Mouse (Mus musculus) ES-E14 (cell line): ENCODE results near the gene Dixdc1.

ENCODE experiments used
- CHD2 ChIP-seq: IDR thresholded peaks from 2 replicates; pipeline ENCODE4 v1.6.1; 2014; ENCODE audit warnings: mild to moderate bottlenecking, low read depth, low read length, inconsistent platforms
- HCFC1 ChIP-seq: IDR thresholded peaks from 2 replicates; pipeline ENCODE4 v1.6.1; 2012; ENCODE audit warnings: low read length, inconsistent platforms, borderline replicate concordance; ENCODE audit not compliant: insufficient read depth
- MAFK ChIP-seq: IDR thresholded peaks from 2 replicates; pipeline ENCODE4 v1.6.1; 2014; ENCODE audit warnings: mild to moderate bottlenecking, low read depth, low read length, inconsistent platforms; ENCODE audit not compliant: insufficient read depth
- ZC3H11A ChIP-seq: IDR thresholded peaks from 2 replicates; pipeline ENCODE4 v1.6.1; 2012; ENCODE audit warnings: low read depth, mild to moderate bottlenecking, inconsistent platforms, low read length, borderline replicate concordance
- ZNF384 ChIP-seq: IDR thresholded peaks from 2 replicates; pipeline ENCODE4 v1.6.1; 2012; ENCODE audit warnings: low read depth, low read length, inconsistent platforms

DNA sequence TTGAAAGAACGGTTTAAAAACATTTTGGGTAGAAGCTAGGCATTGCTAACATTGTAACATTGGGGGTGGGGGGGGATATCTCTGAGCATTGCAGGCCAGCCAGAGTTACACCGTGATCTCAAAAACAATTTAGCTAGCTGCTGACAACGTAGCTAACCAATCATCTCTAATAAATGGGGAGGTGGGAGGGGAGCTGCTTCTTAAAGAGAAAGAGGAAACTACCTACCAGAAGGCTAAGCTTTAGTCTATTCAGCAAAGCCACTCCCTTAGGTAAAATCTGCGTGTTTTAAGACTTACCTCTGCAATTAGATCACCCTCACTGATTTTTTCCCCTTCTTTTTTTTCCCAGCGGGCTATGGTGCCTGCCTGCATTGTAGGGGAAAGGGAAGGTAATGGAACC lies 80.9 kb downstream of the Dixdc1 start:
- TF ChIP-seq ZNF384 (no peak), CHD2 (no peak), ZC3H11A (no peak), HCFC1 (no peak), MAFK (no peak)
